Mouse (Mus musculus) E14TG2a.4 (cell line): ENCODE results near the gene Zfp526.

Experiments used
- CTCF ChIP-seq: conservative IDR thresholded peaks from 2 replicates; pipeline ENCODE4 v1.5.1; 2014; ENCODE audit warnings: low read length
- NANOG ChIP-seq: IDR thresholded peaks from 2 replicates; pipeline ENCODE4 v1.6.1; 2014; ENCODE audit warnings: borderline replicate concordance, low read length, mixed read lengths

GRCm38 (mm10) chr7:25214172-25214571 lies 7.1 kb upstream of the Zfp526 start:
- no peak for TF ChIP-seq CTCF
- TF ChIP-seq NANOG: no peak
